Mouse (Mus musculus) ES-E14 (cell line): ENCODE results near the gene Gm17571.

Source experiments
- CHD2 ChIP-seq: IDR thresholded peaks from 2 replicates; pipeline ENCODE4 v1.6.1; 2014; ENCODE audit warnings: mild to moderate bottlenecking, low read depth, low read length, inconsistent platforms
- HCFC1 ChIP-seq: IDR thresholded peaks from 2 replicates; pipeline ENCODE4 v1.6.1; 2012; ENCODE audit warnings: low read length, inconsistent platforms, borderline replicate concordance; ENCODE audit not compliant: insufficient read depth
- MAFK ChIP-seq: IDR thresholded peaks from 2 replicates; pipeline ENCODE4 v1.6.1; 2014; ENCODE audit warnings: mild to moderate bottlenecking, low read depth, low read length, inconsistent platforms; ENCODE audit not compliant: insufficient read depth
- ZC3H11A ChIP-seq: IDR thresholded peaks from 2 replicates; pipeline ENCODE4 v1.6.1; 2012; ENCODE audit warnings: low read depth, mild to moderate bottlenecking, inconsistent platforms, low read length, borderline replicate concordance
- ZNF384 ChIP-seq: IDR thresholded peaks from 2 replicates; pipeline ENCODE4 v1.6.1; 2012; ENCODE audit warnings: low read depth, low read length, inconsistent platforms

DNA sequence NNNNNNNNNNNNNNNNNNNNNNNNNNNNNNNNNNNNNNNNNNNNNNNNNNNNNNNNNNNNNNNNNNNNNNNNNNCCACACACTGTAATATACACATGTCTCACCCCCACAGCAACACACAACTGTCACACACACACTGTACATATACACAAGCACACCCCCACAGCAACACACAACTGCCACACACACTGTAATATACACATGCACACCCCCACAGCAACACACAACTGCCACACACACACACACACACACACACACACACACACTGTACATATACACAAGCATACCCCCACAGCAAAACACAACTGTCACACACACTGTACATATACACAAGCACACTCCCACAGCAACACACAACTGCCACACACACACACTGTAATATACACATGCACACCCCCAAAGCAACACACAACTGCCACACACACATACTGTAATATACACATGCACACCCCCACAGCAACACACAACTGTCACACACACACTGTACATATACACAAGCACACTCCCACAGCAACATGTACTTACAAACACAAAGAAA is 32.3 kb downstream of the Gm17571 start:
- TF ChIP-seq ZNF384: no peak
- TF ChIP-seq HCFC1: no peak
- no peak for TF ChIP-seq ZC3H11A
- TF ChIP-seq CHD2: no peak
- TF ChIP-seq MAFK: no peak
